Mouse (Mus musculus) spleen, adult 2 months (tissue): ENCODE data around the gene Crebbp.

Experiments
- CTCF ChIP-seq: fragments of 200-500 bp; IDR thresholded peaks from 2 replicates; pipeline ENCODE4 v1.5.1; 2011; ENCODE audit warnings: mild to moderate bottlenecking, inconsistent platforms; ENCODE audit not compliant: insufficient read depth, insufficient read length, insufficient replicate concordance; ENCODE audit errors: extremely low read depth
- POLR2A ChIP-seq: fragments of 200-500 bp; IDR thresholded peaks from 2 replicates; pipeline ENCODE4 v1.6.1; 2011; ENCODE audit warnings: low read depth, low read length, inconsistent platforms

DNA sequence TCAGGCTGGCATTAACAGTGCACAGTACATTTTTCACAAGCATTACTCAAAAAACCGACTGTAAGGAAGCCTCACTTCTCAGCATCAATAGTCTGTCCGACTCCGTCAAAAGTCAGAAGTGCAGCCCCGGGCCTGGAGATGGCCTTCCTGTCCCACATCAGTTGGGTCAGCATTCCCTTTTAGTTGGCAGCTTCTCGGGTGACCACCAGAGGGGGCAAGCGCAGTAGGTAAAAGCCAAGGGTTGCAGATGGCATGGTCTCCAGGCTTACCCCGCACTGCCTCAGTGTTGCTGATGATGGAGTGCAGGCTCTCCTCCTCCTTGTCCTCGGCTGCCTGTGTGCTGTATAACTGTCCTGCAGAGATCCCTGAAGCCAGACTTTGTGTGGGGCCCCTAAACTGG, 145.2 kb downstream of the Crebbp start:
- TF ChIP-seq POLR2A (no peak), CTCF (peak; percentile 80; the same call in 1 of the 2 replicates)
